Mouse (Mus musculus) hindbrain, embryonic 11.5 days (tissue): Measurements from ENCODE around the gene Rbbp6. TPM values are rescaled to one million over a fixed set of nuclear protein-coding genes. Genes with fewer than 3 reads are reported as not detected.

Source experiments
- ATAC-seq: fragments of 200-750 bp; cut with Nextera tagmentation; 2 replicates; pipeline ENCODE4 v1.8.0; 2017; ENCODE audit warnings: mild to moderate bottlenecking, moderate TSS enrichment, moderate library complexity; ENCODE audit not compliant: low FRiP score
- DNase-seq: peaks from one replicate; pipeline ENCODE4 v3.0.0-alpha.2; 2015; ENCODE audit warnings: low spot score
- H3K27ac ChIP-seq: fragments of 300-500 bp; sonication (generic); 2 replicates; pipeline ENCODE4 v1.5.1; 2014; ENCODE audit warnings: mild to moderate bottlenecking, low read depth, low read length
- H3K27me3 ChIP-seq: fragments of 300-500 bp; sonication (generic); 2 replicates; pipeline ENCODE4 v1.6.1; 2014; ENCODE audit warnings: mild to moderate bottlenecking, low read length, moderate library complexity, mixed read lengths; ENCODE audit not compliant: control insufficient read depth, insufficient read depth
- H3K36me3 ChIP-seq: fragments of 300-500 bp; sonication (generic); 2 replicates; pipeline ENCODE4 v1.6.1; 2014; ENCODE audit warnings: mild to moderate bottlenecking, low read length, moderate library complexity, mixed read lengths; ENCODE audit not compliant: control insufficient read depth, insufficient read depth
- H3K4me1 ChIP-seq: fragments of 300-500 bp; sonication (generic); replicated peaks from 2 replicates; pipeline ENCODE4 v1.6.1; 2014; ENCODE audit warnings: low read length, mixed read lengths; ENCODE audit not compliant: control insufficient read depth, insufficient read depth
- H3K4me2 ChIP-seq: fragments of 300-500 bp; sonication (generic); replicated peaks from 2 replicates; pipeline ENCODE4 v1.6.1; 2014; ENCODE audit warnings: mild to moderate bottlenecking, low read depth, low read length
- H3K4me3 ChIP-seq: fragments of 300-500 bp; sonication (generic); 2 replicates; pipeline ENCODE4 v1.5.1; 2014; ENCODE audit warnings: low read depth, low read length
- H3K9ac ChIP-seq: fragments of 300-500 bp; sonication (generic); 2 replicates; pipeline ENCODE4 v1.6.1; 2014; ENCODE audit warnings: low read depth, low read length
- H3K9me3 ChIP-seq: fragments of 300-500 bp; sonication (generic); 2 replicates; pipeline ENCODE4 v1.6.1; 2016; ENCODE audit warnings: low read length; ENCODE audit not compliant: control insufficient read depth
- WGBS: fragments of 180-500 bp; shearing (Covaris S2); extraction: QIAGEN DNeasy Blood & Tissue Kit; methylation state at CpG from one replicate; pipeline ENCODE4 v1.1.7; 2014; 5-methylcytosine and 5-hydroxymethylcytosine counted together
- polyA plus RNA-seq: library from polyadenylated mRNA; unstranded; fragments of >200 nt; fragmentation: Nextera tagmentation; extraction: Ambion mirVana; gene quantifications from 2 replicates; pipeline ENCODE4 v1.2.1, GENCODE M21; 2014

The Rbbp6 gene
- polyA plus RNA-seq, 1 experiment from 2014 or later, result 46.6 TPM

- peak; percentile 19 for DNase-seq
- no peaks in the 10 kb centered on the region for H3K4me1 ChIP-seq
- no peaks in the 10 kb centered on the region for H3K9me3 ChIP-seq
- no peak overlapping the region for H3K9ac ChIP-seq
- H3K36me3 ChIP-seq, result no peaks in the 10 kb centered on the region
- no peaks in the 10 kb centered on the region for H3K27me3 ChIP-seq
- ATAC-seq, result no peak
- H3K4me3 ChIP-seq, result no peak overlapping the region
- no peak overlapping the region for H3K27ac ChIP-seq
- peak overlapping the region; percentile 13; the same call in 1 of the 2 replicates for H3K4me2 ChIP-seq
- 13% methylated on average over 12 of the region's 12 CpGs for WGBS
These were observed 25.0 kb upstream of the Rbbp6 start for GRCm38 (mm10) chr7:122940371-122941075.

GRCm38 (mm10) chr7:122942111-122942510 lies 23.4 kb upstream of the Rbbp6 start:
- no peak for ATAC-seq
- WGBS, result 92% methylated on average over 8 of the region's 8 CpGs
- no peak overlapping the region for H3K4me3 ChIP-seq

GRCm38 (mm10) chr7:122945149-122945548 lies 20.3 kb upstream of the Rbbp6 start:
- H3K27me3 ChIP-seq, result no peaks in the 10 kb centered on the region
- H3K4me3 ChIP-seq, result no peak overlapping the region
- H3K27ac ChIP-seq, result no peak overlapping the region
- H3K4me1 ChIP-seq, result no peaks in the 10 kb centered on the region
- H3K9me3 ChIP-seq, result no peaks in the 10 kb centered on the region
- no peak overlapping the region for H3K4me2 ChIP-seq
- DNase-seq (peak; percentile 84), ATAC-seq (no peak)
- H3K9ac ChIP-seq, result no peak overlapping the region
- 0% methylated on average over 1 of the region's 1 CpGs for WGBS
- no peaks in the 10 kb centered on the region for H3K36me3 ChIP-seq

More at GRCm38 (mm10) chr7:122942111-122942510, 23.4 kb upstream of the Rbbp6 start:
- no peak for DNase-seq
- Histone ChIP-seq H3K4me2 (no peak overlapping the region), H3K27ac (no peak overlapping the region), H3K4me1 (no peaks in the 10 kb centered on the region), H3K36me3 (no peaks in the 10 kb centered on the region), H3K9ac (no peak overlapping the region), H3K27me3 (no peaks in the 10 kb centered on the region), H3K9me3 (no peaks in the 10 kb centered on the region)

- Histone ChIP-seq H3K36me3 (no peaks in the 10 kb centered on the region), H3K4me2 (no peak overlapping the region), H3K27me3 (no peaks in the 10 kb centered on the region), H3K9ac (no peak overlapping the region), H3K9me3 (no peaks in the 10 kb centered on the region), H3K4me1 (no peaks in the 10 kb centered on the region), H3K27ac (no peak overlapping the region), H3K4me3 (no peak overlapping the region)
- DNase-seq, result no peak
- WGBS, result 94% methylated on average over 3 of the region's 3 CpGs
- ATAC-seq, result no peak
These were observed 16.2 kb upstream of the Rbbp6 start for GRCm38 (mm10) chr7:122949268-122949667.

GRCm38 (mm10) chr7:122951464-122951863 lies 14.0 kb upstream of the Rbbp6 start:
- no peak overlapping the region for H3K9ac ChIP-seq
- H3K9me3 ChIP-seq, result no peaks in the 10 kb centered on the region
- no peak overlapping the region for H3K27ac ChIP-seq
- no peak for ATAC-seq
- no peak overlapping the region for H3K4me3 ChIP-seq
- H3K36me3 ChIP-seq, result no peaks in the 10 kb centered on the region
- H3K27me3 ChIP-seq, result no peaks in the 10 kb centered on the region
- 81% methylated on average over 4 of the region's 4 CpGs for WGBS
- DNase-seq, result no peak
- no peaks in the 10 kb centered on the region for H3K4me1 ChIP-seq
- no peak overlapping the region for H3K4me2 ChIP-seq

GRCm38 (mm10) chr7:122952066-122952465 lies 13.4 kb upstream of the Rbbp6 start:
- Histone ChIP-seq H3K9me3 (no peaks in the 10 kb centered on the region), H3K9ac (no peak overlapping the region), H3K27me3 (no peaks in the 10 kb centered on the region), H3K4me1 (no peaks in the 10 kb centered on the region), H3K4me2 (no peak overlapping the region), H3K4me3 (no peak overlapping the region), H3K27ac (no peak overlapping the region), H3K36me3 (no peaks in the 10 kb centered on the region)
- 75% methylated on average over 6 of the region's 6 CpGs for WGBS
- ATAC-seq (no peak), DNase-seq (no peak)

GRCm38 (mm10) chr7:122954451-122955225 lies 10.8 kb upstream of the Rbbp6 start:
- H3K9me3 ChIP-seq, result no peaks in the 10 kb centered on the region
- no peak for DNase-seq
- H3K27me3 ChIP-seq, result no peaks in the 10 kb centered on the region
- no peak for ATAC-seq
- no peak overlapping the region for H3K9ac ChIP-seq
- H3K27ac ChIP-seq, result no peak overlapping the region
- WGBS, result 85% methylated on average over 11 of the region's 11 CpGs
- no peaks in the 10 kb centered on the region for H3K4me1 ChIP-seq
- H3K36me3 ChIP-seq, result no peaks in the 10 kb centered on the region
- no peak overlapping the region for H3K4me3 ChIP-seq
- no peak overlapping the region for H3K4me2 ChIP-seq

GRCm38 (mm10) chr7:122955226-122955955 lies 10.1 kb upstream of the Rbbp6 start:
- Histone ChIP-seq H3K4me2 (no peak overlapping the region), H3K4me3 (no peak overlapping the region), H3K9ac (no peak overlapping the region), H3K27me3 (no peaks in the 10 kb centered on the region), H3K9me3 (no peaks in the 10 kb centered on the region), H3K36me3 (no peaks in the 10 kb centered on the region), H3K27ac (no peak overlapping the region), H3K4me1 (no peaks in the 10 kb centered on the region)
- 88% methylated on average over 8 of the region's 8 CpGs for WGBS
- DNase-seq (no peak), ATAC-seq (no peak)
